ENCODE assay signal across 9 mouse cellular contexts in genomic region chr11:97619391-97619795, GRCm38 (mm10). TPM values are rescaled to one million over a fixed set of nuclear protein-coding genes. Genes with fewer than 3 reads are reported as not detected.
DNase-seq lines count a peak whose midpoint lies in the region; ATAC-seq and TF ChIP-seq lines count a peak whose summit lies in the region.
"Had no signal": no experiment of that assay in that cellular context is flagged by ENCODE, and none has a peak within 500 bp of the region (broad histone marks: within the 10 kb centered on the region; RNA-seq: fewer than 3 reads in every experiment).

No protein-coding gene starts in this region.

- TF ChIP-seq CTCF in cortical plate, adult 2 months (IDR thresholded peaks at IDR 0.05; ENCODE audit: extremely low read depth, insufficient read depth, low read length): peak; percentile 70

- H3K9ac ChIP-seq in neural tube, embryonic 13.5 days: no peak overlapping the region
- H3K9ac ChIP-seq: embryonic facial prominence, embryonic 15.5 days had no signal

- no peak overlapping the region for H3K4me3 ChIP-seq in neural tube, embryonic 13.5 days
- H3K4me3 ChIP-seq in cortical plate, adult 2 months (ENCODE audit: insufficient read depth, low read length): no peak overlapping the region
- H3K4me3 ChIP-seq: embryonic facial prominence, embryonic 15.5 days had no signal

- H3K4me1 ChIP-seq in neural tube, embryonic 13.5 days (replicated peaks): no peaks in the 10 kb centered on the region
- H3K4me1 ChIP-seq in cortical plate, adult 2 months (ENCODE audit: control insufficient read depth, insufficient read depth, low read length): peaks cover 2% of the 10 kb centered on the region; the same call in 1 of the 2 replicates
- H3K4me1 ChIP-seq: embryonic facial prominence, embryonic 15.5 days had no signal

- ATAC-seq in neural tube, embryonic 13.5 days (ENCODE audit: low read depth): peak; percentile 72
- ATAC-seq in hematopoietic stem cell, adult 5-6 weeks (replicated peaks in 1 of 2; ENCODE audit: insufficient read depth in 1 of 2, low FRiP score in 2 of 2, low TSS enrichment in 1 of 2, low read depth in 1 of 2, poor library complexity in 2 of 2, severe bottlenecking in 2 of 2): peak; percentile 43; a peak in 2 of 4 replicates

- intact Hi-C loops in left cerebral cortex, postnatal 25 days (cut with DNase I): no loop called here

- H3K4me2 ChIP-seq in neural tube, embryonic 13.5 days: no peak overlapping the region
- H3K4me2 ChIP-seq: embryonic facial prominence, embryonic 15.5 days had no signal

- no peak for TF ChIP-seq POLR2A in cortical plate, adult 2 months (IDR thresholded peaks at IDR 0.05; ENCODE audit: extremely low read depth, insufficient read depth, low read length)

- H3K27ac ChIP-seq in neural tube, embryonic 13.5 days (replicated peaks): no peak overlapping the region
- no peak overlapping the region for H3K27ac ChIP-seq in cortical plate, adult 2 months (ENCODE audit: insufficient read depth, low read length)
- H3K27ac ChIP-seq: embryonic facial prominence, embryonic 15.5 days had no signal

- DNase-seq in neural tube, embryonic 10.5 days (ENCODE audit: extremely low spot score, low spot score): no peak
- peak; percentile 66 for DNase-seq in adrenal gland, adult 8-10 months
- peak; percentile 72 to 77 for DNase-seq in left cerebral cortex, postnatal 25 days (ENCODE audit: low spot score in 2 of 2)
- DNase-seq in right cerebral cortex, adult 18-20 months: peak; percentile 84

- 44% methylated on average over 5 of the region's 5 CpGs for WGBS in neural tube, embryonic 13.5 days

- no peaks in the 10 kb centered on the region for H3K36me3 ChIP-seq in neural tube, embryonic 13.5 days
- H3K36me3 ChIP-seq: embryonic facial prominence, embryonic 15.5 days had no signal

- H3K27me3 ChIP-seq in neural tube, embryonic 13.5 days: peaks cover 42% of the 10 kb centered on the region

- H3K9me3 ChIP-seq in neural tube, embryonic 13.5 days: no peaks in the 10 kb centered on the region
- H3K9me3 ChIP-seq: embryonic facial prominence, embryonic 15.5 days had no signal

RNA-seq across cellular contexts. Expression of gene Epop, which starts 10.1 kb away (rescaled TPM):
- polyA plus RNA-seq in neural tube, embryonic 13.5 days (2015; fragmentation: Nextera tagmentation; extraction: Ambion mirVana): 3.6 and 4.1 TPM in 2 replicates
- total RNA-seq in adrenal gland, adult 8-10 months (2022): 1 to 10 TPM; 2.1 to 5.4 (median 4.0) TPM
- polyA plus RNA-seq in cortical plate, adult 2 months (2012; rRNA removed): 89.5 and 95.2 TPM in 2 replicates
- 2.1 and 2.2 TPM in 2 replicates for total RNA-seq in hematopoietic stem cell, adult 5-6 weeks (2017)
- 10 to 100 TPM; 77.4 to 92.2 TPM for total RNA-seq in left cerebral cortex, postnatal 25 days (2021)

RNA-seq across cellular contexts. Expression of gene Srcin1, which starts 43.4 kb away (rescaled TPM):
- 5.7 and 7.0 TPM in 2 replicates for polyA plus RNA-seq in neural tube, embryonic 13.5 days (2015; fragmentation: Nextera tagmentation; extraction: Ambion mirVana)
- 10 to 100 TPM; 10.7 to 37.6 (median 19.9) TPM for total RNA-seq in adrenal gland, adult 8-10 months (2022)
- 141 and 146 TPM in 2 replicates for polyA plus RNA-seq in cortical plate, adult 2 months (2012; rRNA removed)
- total RNA-seq in hematopoietic stem cell, adult 5-6 weeks (2017): not detected in 2 replicates
- 100 to 1,000 TPM; 323 to 339 TPM for total RNA-seq in left cerebral cortex, postnatal 25 days (2021)
- polyA plus RNA-seq: liver, embryonic 16.5 days had no signal

RNA-seq across cellular contexts. Expression of gene Mllt6, which starts 43.8 kb away (rescaled TPM):
- 3.2 and 3.4 TPM in 2 replicates for polyA plus RNA-seq in neural tube, embryonic 13.5 days (2015; fragmentation: Nextera tagmentation; extraction: Ambion mirVana)
- 10 to 100 TPM; 53.1 to 99.4 (median 71.8) TPM for total RNA-seq in adrenal gland, adult 8-10 months (2022)
- 78.5 and 83.4 TPM in 2 replicates for polyA plus RNA-seq in cortical plate, adult 2 months (2012; rRNA removed)
- total RNA-seq in hematopoietic stem cell, adult 5-6 weeks (2017): 16.5 and 19.5 TPM in 2 replicates
- total RNA-seq in left cerebral cortex, postnatal 25 days (2021): 100 to 1,000 TPM; 105 to 121 TPM

Comparison
In these comparisons a context has a peak if more than half of its experiments do, and no peak if none do; other contexts are left out.
1. RNA of gene Epop, which starts 10.1 kb away (total RNA-seq): 77.4 to 92.2 TPM in left cerebral cortex, postnatal 25 days; 2.1 to 5.4 TPM in adrenal gland, adult 8-10 months and 2.1 to 2.2 TPM in hematopoietic stem cell, adult 5-6 weeks; every median in the first group is over 10 times any median in the second.
2. RNA of gene Srcin1, which starts 43.4 kb away (total RNA-seq): 323 to 339 TPM in left cerebral cortex, postnatal 25 days and 10.7 to 37.6 TPM in adrenal gland, adult 8-10 months; not detected in hematopoietic stem cell, adult 5-6 weeks; every median in the first group is over 10 times any median in the second.